Mouse (Mus musculus): ENCODE results near the gene Desi2.
"Not testable (repeated sequence)": the region's sequence is repeated elsewhere in the genome, so short reads cannot be mapped to it uniquely, and the experiment has no call there.

The Desi2 gene

DNA sequence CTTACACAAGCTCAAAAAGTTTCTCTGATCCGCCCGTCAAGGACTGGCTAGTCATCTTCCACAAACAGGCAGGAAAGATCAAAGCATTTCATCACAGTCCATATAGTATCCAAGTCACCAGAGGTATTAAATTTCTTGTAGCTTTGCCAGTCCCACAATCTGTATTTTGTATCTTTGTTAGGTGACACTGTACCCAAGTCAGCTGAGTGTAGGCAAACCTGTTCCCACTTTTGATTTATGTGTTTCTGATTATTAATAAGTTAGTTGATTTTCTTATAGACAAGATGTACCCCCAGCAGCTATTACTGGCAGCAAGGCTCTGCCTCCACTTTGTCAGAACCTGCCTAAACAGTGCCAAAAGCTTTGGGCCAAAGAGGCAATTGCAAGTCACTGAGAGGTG, 71.6 kb downstream of the Desi2 start:
- no peak for DNase-seq (ENCODE audit: low read depth, low spot score)

DNA sequence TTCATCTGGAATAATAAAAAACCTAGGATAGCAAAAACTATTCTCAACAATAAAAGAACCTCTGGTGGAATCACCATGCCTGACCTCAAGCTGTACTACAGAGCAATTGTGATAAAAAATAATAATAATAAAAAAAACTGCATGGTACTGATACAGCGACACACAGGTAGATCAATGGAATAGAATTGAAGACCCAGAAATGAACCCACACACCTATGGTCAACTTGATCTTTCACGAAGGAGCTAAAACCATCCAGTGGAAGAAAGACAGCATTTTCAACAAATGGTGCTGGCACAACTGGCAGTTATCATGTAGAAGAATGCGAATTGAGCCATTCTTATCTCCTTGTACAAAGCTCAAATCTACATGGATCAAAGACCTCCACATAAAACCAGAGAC, 78.2 kb downstream of the Desi2 start:
- DNase-seq (ENCODE audit: low read depth, low spot score): not testable (repeated sequence)

DNA sequence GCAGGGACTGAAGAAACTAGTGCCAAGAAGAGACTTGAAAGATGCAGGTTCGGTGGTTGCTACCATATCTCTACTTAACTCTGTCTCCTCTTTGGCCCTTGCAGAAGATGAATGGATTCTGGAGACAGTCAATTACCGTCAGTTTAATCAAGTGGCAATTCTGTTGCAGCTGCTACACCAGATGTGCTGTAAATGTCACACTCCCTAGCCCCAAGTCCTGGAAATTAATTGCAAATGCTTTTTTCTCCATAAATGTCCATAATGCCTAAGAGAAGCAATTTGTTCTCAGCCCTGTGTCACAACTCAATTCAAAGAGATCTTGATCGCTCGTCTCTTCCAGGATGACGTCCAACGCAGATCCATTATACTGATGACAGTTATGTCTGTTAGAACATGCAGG, 83.4 kb downstream of the Desi2 start:
- no peak for DNase-seq (ENCODE audit: low read depth, low spot score)

DNA sequence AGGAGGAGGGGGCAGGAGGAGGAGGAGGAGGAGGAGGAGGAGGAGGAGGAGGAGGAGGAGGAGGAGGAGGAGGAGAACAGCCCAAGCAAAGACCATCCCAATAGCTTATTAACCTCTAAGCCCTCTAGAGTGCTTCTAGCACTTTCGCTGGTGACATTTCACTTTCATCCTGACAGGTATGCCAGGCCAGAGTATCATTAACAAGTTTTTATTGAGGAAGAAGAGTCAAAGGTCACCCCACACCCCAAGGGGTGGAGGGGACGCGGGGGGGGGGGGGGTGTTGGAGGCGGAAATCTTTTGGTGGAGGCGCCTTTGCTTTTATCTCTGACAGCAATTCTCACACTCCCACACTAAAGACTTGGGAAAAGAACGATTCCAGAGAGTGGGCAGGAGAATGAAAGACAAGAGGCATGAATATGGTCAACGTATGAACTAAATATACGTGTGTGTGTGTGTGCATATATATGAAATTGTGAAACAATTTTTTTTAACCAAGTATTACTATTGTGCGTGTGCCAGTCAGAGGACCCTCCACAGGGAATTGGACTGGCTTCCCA, 88.0 kb downstream of the Desi2 start:
- DNase-seq (ENCODE audit: low read depth, low spot score): no peak

DNA sequence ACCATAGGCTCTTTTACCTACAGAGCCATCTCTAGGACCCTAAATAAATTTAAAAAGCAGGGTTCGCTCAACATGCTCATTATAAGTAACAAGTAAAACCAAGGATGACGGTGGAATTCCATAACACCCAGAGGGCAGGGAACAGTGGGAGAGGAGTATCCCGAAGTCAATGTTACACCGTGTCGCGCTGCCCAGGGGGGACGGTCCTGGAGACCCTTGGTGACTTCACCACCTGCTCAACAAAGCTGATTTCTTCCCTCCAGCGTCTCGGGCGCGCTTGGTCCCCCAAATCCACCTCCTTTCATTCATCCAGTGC, 88.5 kb downstream of the Desi2 start:
- no peak for DNase-seq (ENCODE audit: low read depth, low spot score)

DNA sequence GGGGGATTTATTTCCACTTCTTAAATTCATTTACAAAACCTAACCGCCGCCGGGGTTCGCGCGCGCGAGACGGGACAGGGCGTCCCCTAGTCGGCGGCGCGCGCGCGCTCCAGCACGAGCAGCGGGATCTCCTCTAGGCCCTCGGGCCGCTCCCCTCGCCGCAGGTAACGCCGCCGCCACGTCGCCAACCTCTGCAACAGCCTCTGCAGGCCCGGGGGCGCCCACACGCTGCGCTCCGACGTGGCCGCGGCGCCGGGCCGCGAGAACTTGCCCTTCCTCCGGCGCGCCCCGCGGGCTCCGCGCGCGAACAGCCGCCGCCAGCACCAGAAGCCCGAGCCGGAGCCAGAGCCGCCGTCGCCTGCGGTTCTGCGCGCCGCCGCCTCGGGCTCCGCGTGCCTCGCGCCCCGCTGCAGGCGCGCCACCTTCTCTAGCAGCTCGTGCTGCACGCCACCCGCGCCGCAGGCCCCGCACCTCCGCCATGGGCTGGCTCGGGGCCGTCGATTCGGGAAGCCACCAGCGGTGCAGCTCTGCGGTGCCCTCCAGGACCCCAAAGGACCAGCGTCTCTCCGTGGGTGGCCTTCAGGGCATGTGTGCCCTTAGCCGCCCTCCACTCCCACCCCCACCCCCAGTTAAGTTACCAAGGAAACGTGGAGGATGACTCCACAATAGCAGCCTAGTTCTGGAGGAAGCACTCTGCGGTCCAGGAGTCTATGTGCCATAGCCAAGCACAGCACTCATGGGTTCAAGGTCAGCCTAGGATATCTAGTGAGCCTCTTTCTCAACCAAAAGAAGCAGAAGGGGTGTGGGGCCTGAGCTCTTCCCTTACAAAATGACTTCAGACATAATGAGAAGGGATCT, 89.1 kb downstream of the Desi2 start:
- no peak for DNase-seq (ENCODE audit: low read depth, low spot score)

DNA sequence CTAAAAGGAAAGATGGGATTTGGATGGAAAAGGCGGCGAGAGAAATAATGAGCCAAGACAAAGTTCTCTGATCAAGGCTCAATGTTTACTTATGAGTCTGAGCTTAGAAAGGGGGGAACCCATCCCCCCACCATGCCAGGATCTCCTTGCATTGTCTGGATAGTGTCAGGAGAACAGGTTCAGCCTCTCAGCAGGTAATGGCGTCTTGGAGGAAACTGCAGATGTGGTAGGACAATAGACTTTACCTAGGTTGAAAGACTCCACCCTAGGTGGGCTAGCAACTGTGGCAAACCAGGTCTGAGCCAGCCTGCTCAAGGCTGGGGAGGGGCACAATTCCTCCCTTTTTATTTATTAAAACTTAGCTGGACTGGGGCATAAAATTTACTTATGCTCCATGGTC, 96.1 kb downstream of the Desi2 start:
- DNase-seq (ENCODE audit: low read depth, low spot score): not testable (repeated sequence)

DNA sequence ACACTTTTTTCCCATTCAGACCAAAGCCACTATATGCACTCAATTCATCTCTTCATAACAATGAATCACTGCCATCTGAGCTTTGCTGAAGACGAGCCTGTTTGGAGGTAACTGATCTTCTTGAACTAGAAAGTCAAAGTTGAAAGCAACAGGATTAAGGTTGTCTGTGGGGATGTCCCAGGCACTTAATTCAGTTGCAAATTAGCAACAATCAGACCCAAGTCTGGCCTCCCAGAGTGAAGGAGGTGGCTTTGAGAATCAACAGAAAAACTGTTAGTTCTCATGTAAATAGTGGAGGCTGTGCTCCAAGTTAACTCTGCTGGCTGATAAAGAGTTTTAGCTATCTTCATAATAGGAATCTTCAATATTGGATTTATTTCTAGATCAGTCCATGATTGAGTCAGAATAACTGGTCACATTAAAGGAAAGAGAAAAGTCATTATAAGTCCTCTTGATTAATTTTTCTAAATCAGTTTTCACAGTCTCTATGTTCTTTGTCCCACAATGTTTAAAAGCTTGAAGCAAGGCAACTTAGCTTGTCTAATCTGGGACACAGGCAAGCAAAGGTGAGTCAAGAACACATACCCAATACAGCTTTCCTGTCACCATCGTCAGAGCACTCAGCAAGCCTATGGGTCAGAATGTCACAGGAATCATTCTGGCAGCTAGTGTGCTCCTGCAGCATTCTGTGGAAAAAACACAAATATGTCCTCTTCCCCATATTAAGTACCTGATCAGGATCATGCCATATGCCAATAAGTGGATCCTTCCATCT, 96.9 kb downstream of the Desi2 start:
- DNase-seq (ENCODE audit: low read depth, low spot score): no peak

DNA sequence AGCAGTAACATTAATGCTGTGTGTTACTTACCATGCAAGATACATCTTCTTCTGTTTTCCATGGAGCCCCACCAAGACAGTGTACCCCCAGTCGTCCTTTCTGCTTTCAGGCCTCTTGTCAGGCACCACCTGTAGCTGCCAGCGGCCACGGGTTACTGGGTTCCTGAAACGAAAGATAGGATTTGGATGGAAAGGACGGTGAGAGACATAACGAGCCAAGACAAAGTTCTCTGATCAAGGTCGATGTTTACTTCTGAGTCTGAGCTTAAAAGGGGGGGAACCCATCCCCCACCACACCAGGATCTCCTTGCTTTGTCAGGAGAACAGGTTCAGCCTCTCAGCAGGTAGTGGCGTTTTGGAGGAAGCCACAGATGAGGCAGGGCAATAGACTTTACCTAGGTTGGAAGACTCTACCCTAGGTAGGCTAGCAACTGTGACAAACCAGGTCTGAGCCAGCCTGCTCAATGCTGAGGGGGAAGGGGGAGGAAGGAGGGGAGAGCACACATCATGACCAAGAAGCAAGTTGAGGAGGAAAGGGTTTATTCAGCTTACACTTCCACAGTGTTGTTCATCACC, 100.5 kb downstream of the Desi2 start:
- no peak for DNase-seq (ENCODE audit: low read depth, low spot score)

DNA sequence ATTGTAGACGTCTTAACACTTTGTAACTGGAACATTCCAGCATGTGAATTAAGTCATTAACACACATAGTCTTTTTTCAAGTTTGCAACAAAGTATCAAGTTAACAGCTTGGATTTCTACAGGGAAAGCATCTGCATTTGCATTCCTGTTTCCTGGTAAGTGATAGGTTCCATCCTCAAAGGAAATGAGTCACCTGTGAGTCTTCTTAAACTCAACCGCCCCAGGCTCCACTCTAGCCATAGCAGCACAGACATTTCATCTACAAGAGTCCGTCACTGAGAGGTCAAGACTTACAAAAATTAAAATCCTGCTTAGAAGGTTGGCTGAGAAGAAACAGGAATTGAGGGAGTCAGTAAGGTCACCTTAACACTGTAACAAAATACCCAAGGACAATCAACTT, 104.5 kb downstream of the Desi2 start:
- no peak for DNase-seq (ENCODE audit: low read depth, low spot score)

DNA sequence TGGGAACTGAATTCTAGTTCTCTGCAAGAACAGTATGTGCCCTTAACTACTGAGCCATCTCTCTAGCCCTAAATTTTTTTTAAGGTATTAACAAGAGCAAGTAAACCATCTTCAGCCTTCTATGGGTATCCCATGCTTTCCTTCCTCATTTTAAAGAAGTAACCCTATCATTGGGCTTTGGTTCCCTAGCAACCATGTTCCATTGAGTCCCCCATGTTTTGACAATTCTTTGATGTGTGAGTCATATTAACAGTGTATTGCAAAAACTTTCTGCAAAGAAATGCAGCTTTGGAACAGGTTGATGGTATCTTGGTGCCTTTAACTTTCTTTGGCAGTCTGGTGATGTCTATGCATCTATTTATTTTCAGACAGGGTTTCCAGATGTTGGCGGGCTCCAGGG, 106.8 kb downstream of the Desi2 start:
- DNase-seq (ENCODE audit: low read depth, low spot score): no peak

DNA sequence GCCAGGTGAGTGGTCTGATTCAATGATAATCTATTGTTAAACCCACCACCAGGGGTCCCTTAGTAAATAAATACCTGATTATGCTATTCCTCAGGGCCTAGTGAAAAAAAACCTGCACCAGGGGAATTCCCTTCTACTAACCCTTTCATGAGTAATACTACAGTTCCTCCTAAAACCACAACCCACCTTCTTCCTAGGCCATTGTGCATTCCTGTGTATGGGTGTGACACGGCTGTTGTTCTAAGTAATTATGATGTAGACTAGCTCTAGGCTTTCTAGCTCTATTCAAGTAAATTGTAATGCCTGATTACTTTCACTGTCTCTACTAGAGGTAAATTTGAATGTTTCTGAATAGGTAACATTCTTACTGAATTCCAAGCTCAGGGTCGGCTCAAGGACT, 114.0 kb downstream of the Desi2 start:
- not testable (repeated sequence) for DNase-seq (ENCODE audit: low read depth, low spot score)

DNA sequence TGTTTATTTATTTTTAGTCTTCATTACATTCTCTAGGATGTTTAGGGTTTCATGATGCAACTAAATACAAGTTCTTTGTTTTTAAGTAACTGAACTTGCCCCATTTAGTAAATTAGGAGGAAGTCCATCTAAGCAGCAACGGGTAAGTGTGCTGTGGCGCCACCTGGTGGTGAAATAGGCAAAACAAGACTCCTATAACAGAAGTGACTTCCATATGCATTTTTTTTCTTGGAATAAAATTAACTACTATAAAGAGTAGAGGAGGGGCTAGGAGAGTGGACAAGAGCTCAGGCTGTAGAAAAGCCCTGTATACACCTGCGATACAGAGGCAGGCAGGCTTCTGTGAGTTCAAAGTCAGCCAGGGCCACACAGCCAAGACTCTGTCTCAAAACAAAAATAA, 116.2 kb downstream of the Desi2 start:
- no peak for DNase-seq (ENCODE audit: low read depth, low spot score)
